Mouse (Mus musculus): Measurements from ENCODE around the gene Cox17.
"Not testable (repeated sequence)": the region's sequence is repeated elsewhere in the genome, so short reads cannot be mapped to it uniquely, and the experiment has no call there.

The Cox17 gene

GRCm38 (mm10) chr16:38334431-38334830 lies 12.4 kb upstream of the Cox17 start:
- H3K36me3 ChIP-seq (ENCODE audit: control insufficient read depth, insufficient read depth, low read length, poor library complexity, severe bottlenecking) = no peaks in the 10 kb centered on the region
- DNase-seq (ENCODE audit: low read depth, low spot score) = no peak
- H3K27me3 ChIP-seq (ENCODE audit: control insufficient read depth, insufficient read depth, low read length, poor library complexity, severe bottlenecking) = no peaks in the 10 kb centered on the region

GRCm38 (mm10) chr16:38338077-38338476 lies 8.7 kb upstream of the Cox17 start:
- H3K36me3 ChIP-seq (ENCODE audit: control insufficient read depth, insufficient read depth, low read length, poor library complexity, severe bottlenecking); H3K27me3 ChIP-seq (ENCODE audit: control insufficient read depth, insufficient read depth, low read length, poor library complexity, severe bottlenecking); DNase-seq (ENCODE audit: low read depth, low spot score): not testable (repeated sequence)

GRCm38 (mm10) chr16:38341396-38342324 lies 5.1 kb upstream of the Cox17 start, which contains the start of gene Maats1:
Gene Maats1 (minus strand): TSS chr16:38342143.
- no peaks in the 10 kb centered on the region for H3K27me3 ChIP-seq (ENCODE audit: control insufficient read depth, insufficient read depth, low read length, poor library complexity, severe bottlenecking)
- DNase-seq (ENCODE audit: low read depth, low spot score) = peak; percentile 47
- H3K36me3 ChIP-seq (ENCODE audit: control insufficient read depth, insufficient read depth, low read length, poor library complexity, severe bottlenecking) = no peaks in the 10 kb centered on the region

GRCm38 (mm10) chr16:38344941-38345725 lies 1.7 kb upstream of the Cox17 start:
- Histone ChIP-seq H3K27me3 (ENCODE audit: control insufficient read depth, insufficient read depth, low read length, poor library complexity, severe bottlenecking) (no peaks in the 10 kb centered on the region), H3K36me3 (ENCODE audit: control insufficient read depth, insufficient read depth, low read length, poor library complexity, severe bottlenecking) (peaks cover 2% of the 10 kb centered on the region; the same call in 1 of the 2 replicates)
- DNase-seq (ENCODE audit: low read depth, low spot score) = peak; percentile 74

GRCm38 (mm10) chr16:38347588-38347987 lies 797 bp downstream of the Cox17 start:
- H3K36me3 ChIP-seq (ENCODE audit: control insufficient read depth, insufficient read depth, low read length, poor library complexity, severe bottlenecking) = peaks cover 6% of the 10 kb centered on the region
- DNase-seq (ENCODE audit: low read depth, low spot score) = no peak
- no peaks in the 10 kb centered on the region for H3K27me3 ChIP-seq (ENCODE audit: control insufficient read depth, insufficient read depth, low read length, poor library complexity, severe bottlenecking)

GRCm38 (mm10) chr16:38348217-38348761 lies 1.5 kb downstream of the Cox17 start:
- no peak for DNase-seq (ENCODE audit: low read depth, low spot score)
- Histone ChIP-seq H3K36me3 (ENCODE audit: control insufficient read depth, insufficient read depth, low read length, poor library complexity, severe bottlenecking) (peaks cover 6% of the 10 kb centered on the region), H3K27me3 (ENCODE audit: control insufficient read depth, insufficient read depth, low read length, poor library complexity, severe bottlenecking) (no peaks in the 10 kb centered on the region)

- peaks cover 6% of the 10 kb centered on the region for H3K36me3 ChIP-seq (ENCODE audit: control insufficient read depth, insufficient read depth, low read length, poor library complexity, severe bottlenecking)
- H3K27me3 ChIP-seq (ENCODE audit: control insufficient read depth, insufficient read depth, low read length, poor library complexity, severe bottlenecking) = no peaks in the 10 kb centered on the region
- no peak for DNase-seq (ENCODE audit: low read depth, low spot score)
These were observed 3.1 kb downstream of the Cox17 start for GRCm38 (mm10) chr16:38349881-38350280.

- Histone ChIP-seq H3K36me3 (ENCODE audit: control insufficient read depth, insufficient read depth, low read length, poor library complexity, severe bottlenecking) (peaks cover 6% of the 10 kb centered on the region), H3K27me3 (ENCODE audit: control insufficient read depth, insufficient read depth, low read length, poor library complexity, severe bottlenecking) (no peaks in the 10 kb centered on the region)
- DNase-seq (ENCODE audit: low read depth, low spot score) = peak; percentile 37
These were observed 3.6 kb downstream of the Cox17 start for GRCm38 (mm10) chr16:38350361-38350855.

GRCm38 (mm10) chr16:38350939-38351338 lies 4.1 kb downstream of the Cox17 start:
- DNase-seq (ENCODE audit: low read depth, low spot score) = no peak
- H3K27me3 ChIP-seq (ENCODE audit: control insufficient read depth, insufficient read depth, low read length, poor library complexity, severe bottlenecking) = no peaks in the 10 kb centered on the region
- H3K36me3 ChIP-seq (ENCODE audit: control insufficient read depth, insufficient read depth, low read length, poor library complexity, severe bottlenecking) = peaks cover 6% of the 10 kb centered on the region

- no peak for DNase-seq (ENCODE audit: low read depth, low spot score)
- peaks cover 6% of the 10 kb centered on the region for H3K36me3 ChIP-seq (ENCODE audit: control insufficient read depth, insufficient read depth, low read length, poor library complexity, severe bottlenecking)
These were observed 5.2 kb downstream of the Cox17 start for GRCm38 (mm10) chr16:38352031-38352430.

GRCm38 (mm10) chr16:38352851-38353250 lies 6.1 kb downstream of the Cox17 start:
- DNase-seq (ENCODE audit: low read depth, low spot score) = no peak
- no peaks in the 10 kb centered on the region for H3K27me3 ChIP-seq (ENCODE audit: control insufficient read depth, insufficient read depth, low read length, poor library complexity, severe bottlenecking)
- peaks cover 7% of the 10 kb centered on the region for H3K36me3 ChIP-seq (ENCODE audit: control insufficient read depth, insufficient read depth, low read length, poor library complexity, severe bottlenecking)

More at GRCm38 (mm10) chr16:38352031-38352430, 5.2 kb downstream of the Cox17 start:
- H3K27me3 ChIP-seq (ENCODE audit: control insufficient read depth, insufficient read depth, low read length, poor library complexity, severe bottlenecking) = no peaks in the 10 kb centered on the region

- no peak for DNase-seq (ENCODE audit: low read depth, low spot score)
- H3K27me3 ChIP-seq (ENCODE audit: control insufficient read depth, insufficient read depth, low read length, poor library complexity, severe bottlenecking) = no peaks in the 10 kb centered on the region
- H3K36me3 ChIP-seq (ENCODE audit: control insufficient read depth, insufficient read depth, low read length, poor library complexity, severe bottlenecking) = peaks cover 8% of the 10 kb centered on the region
These were observed 6.9 kb downstream of the Cox17 start for GRCm38 (mm10) chr16:38353642-38354041.

GRCm38 (mm10) chr16:38354185-38354913 lies 7.6 kb downstream of the Cox17 start:
- DNase-seq (ENCODE audit: low read depth, low spot score) = no peak
- H3K27me3 ChIP-seq (ENCODE audit: control insufficient read depth, insufficient read depth, low read length, poor library complexity, severe bottlenecking) = no peaks in the 10 kb centered on the region
- H3K36me3 ChIP-seq (ENCODE audit: control insufficient read depth, insufficient read depth, low read length, poor library complexity, severe bottlenecking) = peaks cover 8% of the 10 kb centered on the region

GRCm38 (mm10) chr16:38358256-38358812 lies 11.5 kb downstream of the Cox17 start:
- peaks cover 2% of the 10 kb centered on the region; the same call in 1 of the 2 replicates for H3K36me3 ChIP-seq (ENCODE audit: control insufficient read depth, insufficient read depth, low read length, poor library complexity, severe bottlenecking)
- DNase-seq (ENCODE audit: low read depth, low spot score) = no peak
- no peaks in the 10 kb centered on the region for H3K27me3 ChIP-seq (ENCODE audit: control insufficient read depth, insufficient read depth, low read length, poor library complexity, severe bottlenecking)

Data from splenic B cell, adult 2 months (primary cell).